Mouse (Mus musculus) cerebellum, adult 2 months (tissue): ENCODE data around the gene Mrpl58. TPM values are rescaled to one million over a fixed set of nuclear protein-coding genes. Genes with fewer than 3 reads are reported as not detected.

ENCODE experiments used
- DNase-seq, 2 experiments: peaks; one replicate each; pipeline ENCODE4 v3.0.0; 2021
- H3K27ac ChIP-seq: fragments of 200-500 bp; 2 replicates; pipeline ENCODE4 v1.5.1; 2012; ENCODE audit warnings: low read length, control low read depth, inconsistent platforms; ENCODE audit not compliant: insufficient read depth
- H3K27me3 ChIP-seq: fragments of 200-500 bp; 2 replicates; pipeline ENCODE4 v1.6.1; 2012; ENCODE audit warnings: inconsistent platforms, mild to moderate bottlenecking, low read length, moderate library complexity; ENCODE audit not compliant: control insufficient read depth, insufficient read depth
- H3K4me1 ChIP-seq: fragments of 200-500 bp; 2 replicates; pipeline ENCODE4 v1.6.1; 2011; ENCODE audit warnings: low read length; ENCODE audit not compliant: control insufficient read depth, insufficient read depth
- H3K4me3 ChIP-seq: fragments of 200-500 bp; replicated peaks from 2 replicates; pipeline ENCODE3; 2011; ENCODE audit warnings: mild to moderate bottlenecking, low read depth, low read length, control low read depth; ENCODE audit not compliant: insufficient read depth
- CTCF ChIP-seq: fragments of 200-500 bp; IDR thresholded peaks from 2 replicates; pipeline ENCODE4 v1.5.1; 2011; ENCODE audit warnings: low read depth, mild to moderate bottlenecking, control low read depth, low read length, moderate library complexity, borderline replicate concordance; ENCODE audit not compliant: insufficient read depth
- POLR2A ChIP-seq: fragments of 200-500 bp; IDR thresholded peaks from 2 replicates; pipeline ENCODE4 v1.6.1; 2011; ENCODE audit warnings: low read length, control low read depth, borderline replicate concordance; ENCODE audit not compliant: insufficient read depth
- WGBS: fragments of 180-500 bp; shearing (Covaris S2); methylation state at CpG from one replicate; pipeline ENCODE4 v1.1.7; 2018; 5-methylcytosine and 5-hydroxymethylcytosine counted together
- polyA plus RNA-seq: library from polyadenylated mRNA; depleted of rRNA; stranded (reverse); fragments of >200 nt; gene quantifications from 2 replicates; pipeline ENCODE4 v1.2.3, GENCODE M21; 2012; rRNA removed

Gene Mrpl58
- polyA plus RNA-seq, 1 experiment = 164 TPM

DNA sequence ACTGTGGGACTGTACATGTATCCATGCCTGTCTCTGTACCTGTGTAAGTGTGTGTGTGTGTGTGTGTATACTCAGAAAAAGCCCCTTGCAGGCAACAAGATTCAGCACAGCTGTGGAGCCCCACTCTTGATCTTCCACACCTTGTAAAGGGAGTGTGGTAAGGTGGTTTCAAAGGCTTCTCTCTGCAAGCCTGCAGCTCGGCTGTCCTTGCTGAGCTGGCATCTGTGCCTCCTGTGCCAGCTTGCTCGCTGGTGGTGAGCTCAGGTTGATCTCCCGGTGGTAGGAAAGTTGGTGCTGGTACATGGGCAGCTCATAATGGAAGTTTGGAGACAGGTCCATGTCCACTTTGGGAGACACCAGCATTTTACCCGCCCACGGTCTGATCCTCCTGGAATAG lies 58.3 kb downstream of the Mrpl58 start:
- H3K27me3 ChIP-seq = no peaks in the 10 kb centered on the region
- no peak overlapping the region for H3K27ac ChIP-seq
- DNase-seq = no peak
- WGBS = 51% methylated on average over 5 of the region's 5 CpGs
- TF ChIP-seq POLR2A = no peak
- no peak for TF ChIP-seq CTCF
- no peak overlapping the region for H3K4me3 ChIP-seq
- peaks cover 9% of the 10 kb centered on the region; the same call in 1 of the 2 replicates for H3K4me1 ChIP-seq

Other genes with a start within 250 kb of the Mrpl58 start
- gene Slc9a3r1, start 240.4 kb upstream of the Mrpl58 start, polyA plus RNA-seq = 87.2 and 87.9 TPM in 2 replicates
- 12.5 and 13.3 TPM in 2 replicates for gene Tmem104, start 216.3 kb upstream of the Mrpl58 start, polyA plus RNA-seq
- 30.8 and 37.5 TPM in 2 replicates for gene Nat9, start 215.9 kb upstream of the Mrpl58 start, polyA plus RNA-seq
- 249 and 283 TPM in 2 replicates for gene Grin2c, start 136.5 kb upstream of the Mrpl58 start, polyA plus RNA-seq
- 53.5 and 56.8 TPM in 2 replicates for gene Fdxr, start 126.7 kb upstream of the Mrpl58 start, polyA plus RNA-seq
- gene Fads6, start 106.1 kb upstream of the Mrpl58 start, polyA plus RNA-seq = 57.3 and 63.7 TPM in 2 replicates
- 0.65 and 0.97 TPM in 2 replicates for gene Otop2, start 96.6 kb upstream of the Mrpl58 start, polyA plus RNA-seq
- 1.4 TPM in 2 replicates for gene Ush1g, start 81.7 kb upstream of the Mrpl58 start, polyA plus RNA-seq
- gene Otop3, start 69.0 kb upstream of the Mrpl58 start, polyA plus RNA-seq = 0.11 and 0.13 TPM in 2 replicates
- gene Hid1, start 36.0 kb upstream of the Mrpl58 start, polyA plus RNA-seq = 105 and 106 TPM in 2 replicates
- 53.7 and 54.3 TPM in 2 replicates for gene Cdr2l, start 21.8 kb upstream of the Mrpl58 start, polyA plus RNA-seq
- gene Atp5h, start 16.2 kb downstream of the Mrpl58 start, polyA plus RNA-seq = 899 and 972 TPM in 2 replicates
- gene Kctd2, start 16.4 kb downstream of the Mrpl58 start, polyA plus RNA-seq = 93.6 and 98.0 TPM in 2 replicates
- gene Trim80, start 36.8 kb downstream of the Mrpl58 start, polyA plus RNA-seq = 0.15 and 0.25 TPM in 2 replicates
- gene Slc16a5, start 58.7 kb downstream of the Mrpl58 start, polyA plus RNA-seq = 0.08 and 0.25 TPM in 2 replicates
- 7.3 and 8.5 TPM in 2 replicates for gene Armc7, start 71.9 kb downstream of the Mrpl58 start, polyA plus RNA-seq
- 98.2 and 102 TPM in 2 replicates for gene Nt5c, start 88.1 kb downstream of the Mrpl58 start, polyA plus RNA-seq
- 75.1 and 77.2 TPM in 2 replicates for gene Jpt1, start 110.6 kb downstream of the Mrpl58 start, polyA plus RNA-seq
- gene Sumo2, start 132.5 kb downstream of the Mrpl58 start, polyA plus RNA-seq = 260 and 273 TPM in 2 replicates
- 93.2 and 104 TPM in 2 replicates for gene Nup85, start 160.7 kb downstream of the Mrpl58 start, polyA plus RNA-seq
- 55.9 and 57.5 TPM in 2 replicates for gene Mrps7, start 200.2 kb downstream of the Mrpl58 start, polyA plus RNA-seq
- gene Gga3, start 200.3 kb downstream of the Mrpl58 start, polyA plus RNA-seq = 64.2 and 68.0 TPM in 2 replicates
- gene Mif4gd, start 209.2 kb downstream of the Mrpl58 start, polyA plus RNA-seq = 86.9 and 97.3 TPM in 2 replicates
- 115 and 123 TPM in 2 replicates for gene Slc25a19, start 224.5 kb downstream of the Mrpl58 start, polyA plus RNA-seq